Mouse (Mus musculus) subcutaneous adipose tissue, adult 2 months (tissue): ENCODE results near the gene Theg. TPM values are rescaled to one million over a fixed set of nuclear protein-coding genes. Genes with fewer than 3 reads are reported as not detected.

ENCODE experiments used
- polyA plus RNA-seq: library from polyadenylated mRNA; depleted of rRNA; stranded (reverse); fragments of >200 nt; gene quantifications from 2 replicates; pipeline ENCODE4 v1.2.3, GENCODE M21; 2012; ENCODE audit warnings: low replicate concordance; rRNA removed

Gene Theg
- not detected in 2 replicates for polyA plus RNA-seq

DNA sequence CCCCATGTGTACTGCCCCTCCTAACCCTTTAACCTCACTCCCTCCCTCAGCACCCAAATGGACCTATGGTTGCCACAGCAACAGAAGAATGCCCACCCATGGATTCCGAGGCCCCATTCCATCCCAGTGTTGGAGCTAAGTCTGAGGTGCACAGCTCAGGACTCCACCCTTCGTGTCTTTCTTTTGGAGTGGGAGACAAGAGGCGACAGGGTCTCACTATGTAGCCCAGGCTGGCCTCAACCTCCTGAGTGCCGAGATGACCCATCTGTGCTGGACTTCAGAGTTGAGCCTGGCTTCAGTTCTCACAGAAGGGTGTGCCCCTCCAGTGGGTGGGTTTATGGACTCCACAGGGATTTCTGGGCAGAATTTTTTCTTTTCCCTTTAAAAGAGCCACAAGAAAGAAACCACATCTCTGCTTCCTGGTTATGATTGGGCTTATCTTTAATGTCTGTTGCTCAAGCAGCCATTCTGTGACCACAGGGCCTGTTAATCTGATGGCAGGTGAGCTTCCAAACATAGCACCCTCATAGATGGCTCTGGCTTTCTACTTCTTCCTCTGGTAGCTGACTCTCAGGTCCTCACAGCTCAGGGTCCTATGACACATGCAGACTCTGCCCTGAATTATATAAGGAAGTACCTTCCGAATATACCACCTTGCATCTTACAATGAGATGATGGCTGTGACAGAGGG lies at the start of gene Theg:
Gene Theg (minus strand): TSS at position 271 of the 691 bp plus-strand sequence.

GRCm38 (mm10) chr10:79613578-79614304 lies 26.6 kb upstream of the Theg start, which contains the start of gene C2cd4c:
C2cd4c (minus strand) TSS chr10:79614025.

GRCm38 (mm10) chr10:79554330-79555237 lies 32.5 kb downstream of the Theg start, which contains the start of gene Mier2:
Mier2 (minus strand) TSS chr10:79555199.

GRCm38 (mm10) chr10:79533126-79533911 lies 53.8 kb downstream of the Theg start, which contains the start of gene Plpp2:
Plpp2 (minus strand) TSS chr10:79533796.

Other genes with a start within 250 kb of the Theg start
- gene Vmn2r82, start 230.8 kb downstream of the Theg start, polyA plus RNA-seq, result not detected in 2 replicates
- not detected in 2 replicates for gene Vmn2r83, start 118.6 kb downstream of the Theg start, polyA plus RNA-seq
- gene Plpp2, start 53.5 kb downstream of the Theg start, polyA plus RNA-seq, result 24.3 and 42.8 TPM in 2 replicates
- gene Mier2, start 32.1 kb downstream of the Theg start, polyA plus RNA-seq, result 50.2 and 106 TPM in 2 replicates
- 0.11 and 0.67 TPM in 2 replicates for gene C2cd4c, start 26.7 kb upstream of the Theg start, polyA plus RNA-seq
- 11.9 and 35.3 TPM in 2 replicates for gene Shc2, start 50.6 kb upstream of the Theg start, polyA plus RNA-seq
- not detected in 2 replicates for gene Odf3l2, start 58.4 kb upstream of the Theg start, polyA plus RNA-seq
- 0.35 and 0.63 TPM in 2 replicates for gene Madcam1, start 77.2 kb upstream of the Theg start, polyA plus RNA-seq
- 53.3 and 65.9 TPM in 2 replicates for gene Tpgs1, start 82.0 kb upstream of the Theg start, polyA plus RNA-seq
- gene Cdc34, start 94.9 kb upstream of the Theg start, polyA plus RNA-seq, result 199 and 244 TPM in 2 replicates
- 0.96 and 1.0 TPM in 2 replicates for gene Gzmm, start 101.7 kb upstream of the Theg start, polyA plus RNA-seq
- gene Bsg, start 117.2 kb upstream of the Theg start, polyA plus RNA-seq, result 629 and 760 TPM in 2 replicates
- 2.0 and 3.2 TPM in 2 replicates for gene Hcn2, start 129.3 kb upstream of the Theg start, polyA plus RNA-seq
- gene Polrmt, start 159.2 kb upstream of the Theg start, polyA plus RNA-seq, result 53.4 and 66.9 TPM in 2 replicates
- gene Fgf22, start 167.7 kb upstream of the Theg start, polyA plus RNA-seq, result 0.26 TPM in 1 of 2 replicates, not detected in the other
- 70.2 and 152 TPM in 2 replicates for gene Rnf126, start 179.6 kb upstream of the Theg start, polyA plus RNA-seq
- 48.7 and 48.9 TPM in 2 replicates for gene Fstl3, start 189.9 kb upstream of the Theg start, polyA plus RNA-seq
- gene Prss57, start 203.6 kb upstream of the Theg start, polyA plus RNA-seq, result 0.17 and 0.19 TPM in 2 replicates
- 79.5 and 127 TPM in 2 replicates for gene Palm, start 206.2 kb upstream of the Theg start, polyA plus RNA-seq
- 0.53 and 9.3 TPM in 2 replicates for gene Misp, start 233.7 kb upstream of the Theg start, polyA plus RNA-seq